Mouse (Mus musculus) heart, embryonic 10.5 days (tissue): ENCODE measurements around the gene E030018B13Rik. TPM values are rescaled to one million over a fixed set of nuclear protein-coding genes. Genes with fewer than 3 reads are reported as not detected.
A peak's percentile ranks its signal among the peaks of the same experiment; 100 is the strongest.

ENCODE experiments used
- DNase-seq: peaks from one replicate; pipeline ENCODE4 v3.0.0-alpha.2; 2017; ENCODE audit warnings: low spot score
- H3K27ac ChIP-seq: fragments of 300-500 bp; sonication (generic); 2 replicates; pipeline ENCODE4 v1.5.1; 2016; ENCODE audit warnings: mild to moderate bottlenecking
- H3K27me3 ChIP-seq: fragments of 300-500 bp; sonication (generic); 2 replicates; pipeline ENCODE4 v1.6.1; 2016; ENCODE audit warnings: mild to moderate bottlenecking; ENCODE audit not compliant: poor library complexity, insufficient read depth, severe bottlenecking
- H3K36me3 ChIP-seq: fragments of 300-500 bp; sonication (generic); 2 replicates; pipeline ENCODE4 v1.6.1; 2016; ENCODE audit warnings: mild to moderate bottlenecking, moderate library complexity
- H3K4me1 ChIP-seq: fragments of 300-500 bp; sonication (generic); 2 replicates; pipeline ENCODE4 v1.6.1; 2016; ENCODE audit warnings: mild to moderate bottlenecking
- H3K4me3 ChIP-seq: fragments of 300-500 bp; sonication (generic); 2 replicates; pipeline ENCODE4 v1.5.1; 2016; ENCODE audit warnings: mild to moderate bottlenecking, moderate library complexity
- H3K9me3 ChIP-seq: fragments of 300-500 bp; sonication (generic); 2 replicates; pipeline ENCODE4 v1.6.1; 2016; ENCODE audit warnings: mild to moderate bottlenecking, moderate library complexity
- WGBS: fragments of 180-500 bp; shearing (Covaris S2); methylation state at CpG from one replicate; pipeline ENCODE4 v1.1.7; 2016; 5-methylcytosine and 5-hydroxymethylcytosine counted together
- polyA plus RNA-seq: library from polyadenylated mRNA; unstranded; fragments of >200 nt; fragmentation: Nextera tagmentation; extraction: Ambion mirVana; gene quantifications from 2 replicates; pipeline ENCODE4 v1.2.1, GENCODE M21; 2016

Gene E030018B13Rik
- polyA plus RNA-seq, 1 experiment from 2014 or later = 0.18 TPM

DNA sequence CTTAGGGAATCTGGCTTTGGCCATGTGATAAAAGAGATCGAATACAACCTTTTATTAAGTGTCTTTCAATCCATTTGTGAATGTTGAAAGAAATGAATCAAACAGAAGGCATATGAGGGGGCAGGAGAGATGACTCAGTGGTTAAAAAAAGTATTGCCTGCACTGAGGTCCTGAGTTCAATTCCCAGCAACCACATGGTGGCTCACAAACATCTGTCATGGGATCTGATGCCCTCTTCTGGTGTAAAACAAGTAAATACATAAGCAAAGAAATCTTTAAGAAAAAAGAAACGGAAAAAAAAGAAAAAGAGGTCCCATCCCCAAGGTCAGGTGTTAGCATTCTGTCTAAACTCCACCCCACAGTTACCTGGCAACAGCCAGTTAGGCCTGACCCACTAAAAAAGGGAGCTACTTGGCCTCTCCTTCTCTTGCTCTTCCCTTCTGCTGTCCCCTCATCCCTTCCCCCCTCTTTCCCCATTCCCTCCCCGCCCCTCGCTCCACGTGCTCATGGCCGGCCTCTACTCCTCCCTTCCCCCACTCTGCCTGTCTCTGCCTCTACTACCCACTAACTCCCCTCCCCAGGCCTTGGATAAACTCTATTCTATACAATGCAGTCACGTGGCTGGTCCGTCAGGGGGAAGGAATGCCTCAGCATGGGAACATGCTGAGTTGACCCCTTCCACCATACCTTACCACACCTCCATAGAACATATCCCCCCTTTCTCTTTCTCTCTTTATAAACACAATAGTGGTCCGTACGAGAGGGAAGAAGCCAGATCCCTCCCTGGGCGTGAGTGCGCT is 3.5 kb upstream of the E030018B13Rik start:
- Histone ChIP-seq H3K36me3 (0 out of 2 replicates have a peak, but pooled peaks cover 5% of the 10 kb centered on the region), H3K4me1 (peaks cover 83% of the 10 kb centered on the region), H3K9me3 (no peaks in the 10 kb centered on the region), H3K4me3 (no peak overlapping the region), H3K27me3 (no peaks in the 10 kb centered on the region), H3K27ac (peak overlapping the region; percentile 81)
- 38% methylated on average over 12 of the region's 12 CpGs for WGBS
- DNase-seq = no peak

DNA sequence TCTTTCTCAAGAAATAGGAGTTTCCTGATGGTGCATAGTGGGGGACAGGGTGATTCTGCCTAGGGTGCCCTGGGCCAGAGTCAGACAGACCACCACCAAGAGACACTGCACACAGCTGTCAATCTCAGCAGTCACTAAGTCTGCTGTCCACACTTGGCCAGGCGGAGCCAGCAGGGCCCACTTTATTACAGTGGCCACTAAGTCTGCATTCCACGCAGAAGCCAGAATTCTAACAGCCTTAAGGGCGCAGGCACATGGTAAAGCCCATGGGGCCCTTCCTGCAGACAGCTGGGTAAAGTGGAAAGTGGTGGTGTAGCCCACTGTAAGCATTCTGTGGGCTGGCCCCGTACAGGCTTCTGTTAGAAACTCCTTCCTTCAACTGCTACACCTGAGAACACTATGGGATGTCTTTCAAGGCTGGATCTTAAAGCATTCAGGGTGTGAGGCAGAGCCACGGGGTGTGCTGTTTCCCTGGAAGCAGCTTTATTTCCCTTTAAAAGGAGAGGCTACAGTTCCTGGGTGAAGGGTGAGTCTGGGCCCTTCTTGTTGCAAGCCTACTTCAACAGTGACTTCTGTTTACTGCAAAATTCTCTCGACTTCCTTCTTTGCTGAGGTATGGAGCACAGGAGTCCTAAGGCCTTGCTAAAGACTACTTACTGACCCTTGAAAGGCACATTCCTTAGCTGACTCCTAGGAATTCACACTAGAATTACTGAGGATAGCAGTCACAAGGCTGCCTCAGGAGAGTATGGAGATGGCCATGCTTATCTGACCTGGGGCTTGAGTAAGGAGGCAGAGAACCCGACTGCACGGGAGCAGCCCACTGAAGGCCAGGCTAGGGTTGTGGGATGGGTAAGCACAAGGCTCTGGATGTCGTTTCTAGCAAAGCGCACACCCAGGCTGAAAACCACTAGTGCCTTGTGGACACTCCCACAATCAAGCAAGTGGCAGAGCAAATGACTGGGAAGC is 2.6 kb upstream of the E030018B13Rik start:
- H3K9me3 ChIP-seq = no peaks in the 10 kb centered on the region
- 0 out of 2 replicates have a peak, but pooled peaks cover 5% of the 10 kb centered on the region for H3K36me3 ChIP-seq
- H3K4me3 ChIP-seq = no peak overlapping the region
- peak overlapping the region; percentile 81 for H3K27ac ChIP-seq
- no peak for DNase-seq
- peaks cover 83% of the 10 kb centered on the region for H3K4me1 ChIP-seq
- no peaks in the 10 kb centered on the region for H3K27me3 ChIP-seq
- 28% methylated on average over 10 of the region's 10 CpGs for WGBS

DNA sequence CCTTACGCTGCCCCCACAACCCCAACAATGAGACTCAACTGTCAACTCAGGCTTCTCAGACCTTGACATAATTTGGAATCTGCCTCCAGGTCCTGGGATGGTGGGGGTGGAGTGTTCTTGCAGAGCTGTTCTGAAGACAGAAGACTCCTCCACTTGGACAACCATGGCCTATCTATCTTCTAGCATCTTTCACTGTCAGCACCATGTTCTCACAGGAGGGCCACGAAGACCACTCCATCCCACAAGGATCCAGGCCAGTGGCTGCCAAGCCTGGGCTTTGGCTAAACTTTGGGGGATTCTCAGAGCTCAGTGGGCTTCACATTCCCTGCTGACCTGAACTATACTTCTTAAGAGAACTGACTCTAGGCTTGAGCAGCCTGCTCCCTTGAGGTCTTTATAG is 1.8 kb upstream of the E030018B13Rik start:
- no peak for DNase-seq
- no peak overlapping the region for H3K4me3 ChIP-seq
- no peaks in the 10 kb centered on the region for H3K9me3 ChIP-seq
- H3K27ac ChIP-seq = no peak overlapping the region
- peaks cover 87% of the 10 kb centered on the region for H3K4me1 ChIP-seq
- 0 out of 2 replicates have a peak, but pooled peaks cover 5% of the 10 kb centered on the region for H3K36me3 ChIP-seq
- H3K27me3 ChIP-seq = no peaks in the 10 kb centered on the region
- 83% methylated on average over 2 of the region's 2 CpGs for WGBS

DNA sequence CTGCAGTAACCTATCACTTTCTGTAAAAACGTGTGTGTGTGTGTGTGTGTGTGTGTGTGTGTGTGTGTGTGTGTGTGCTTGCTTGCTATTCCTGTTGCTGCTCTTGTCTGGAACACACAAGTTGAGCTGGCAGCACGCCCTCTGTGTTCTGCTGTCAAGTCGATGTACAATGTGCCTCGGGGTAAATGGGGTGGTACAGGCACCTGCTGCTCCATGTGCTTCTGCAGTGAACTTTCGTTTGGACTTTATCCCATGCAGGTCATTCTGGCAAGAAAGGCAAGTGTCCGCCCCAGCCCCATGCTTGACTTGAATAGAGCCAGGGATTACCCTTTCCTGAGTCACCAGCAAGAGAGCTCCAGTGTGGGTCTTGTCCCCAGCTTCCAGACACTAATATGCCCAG is 1.0 kb downstream of the E030018B13Rik start:
- 81% methylated on average over 6 of the region's 6 CpGs for WGBS
- H3K9me3 ChIP-seq = no peaks in the 10 kb centered on the region
- H3K27me3 ChIP-seq = no peaks in the 10 kb centered on the region
- no peak for DNase-seq
- H3K4me1 ChIP-seq = peaks cover 82% of the 10 kb centered on the region
- 0 out of 2 replicates have a peak overlapping the region, but pooled peaks have one; percentile 16 for H3K27ac ChIP-seq
- H3K4me3 ChIP-seq = no peak overlapping the region
- H3K36me3 ChIP-seq = 0 out of 2 replicates have a peak, but pooled peaks cover 5% of the 10 kb centered on the region

DNA sequence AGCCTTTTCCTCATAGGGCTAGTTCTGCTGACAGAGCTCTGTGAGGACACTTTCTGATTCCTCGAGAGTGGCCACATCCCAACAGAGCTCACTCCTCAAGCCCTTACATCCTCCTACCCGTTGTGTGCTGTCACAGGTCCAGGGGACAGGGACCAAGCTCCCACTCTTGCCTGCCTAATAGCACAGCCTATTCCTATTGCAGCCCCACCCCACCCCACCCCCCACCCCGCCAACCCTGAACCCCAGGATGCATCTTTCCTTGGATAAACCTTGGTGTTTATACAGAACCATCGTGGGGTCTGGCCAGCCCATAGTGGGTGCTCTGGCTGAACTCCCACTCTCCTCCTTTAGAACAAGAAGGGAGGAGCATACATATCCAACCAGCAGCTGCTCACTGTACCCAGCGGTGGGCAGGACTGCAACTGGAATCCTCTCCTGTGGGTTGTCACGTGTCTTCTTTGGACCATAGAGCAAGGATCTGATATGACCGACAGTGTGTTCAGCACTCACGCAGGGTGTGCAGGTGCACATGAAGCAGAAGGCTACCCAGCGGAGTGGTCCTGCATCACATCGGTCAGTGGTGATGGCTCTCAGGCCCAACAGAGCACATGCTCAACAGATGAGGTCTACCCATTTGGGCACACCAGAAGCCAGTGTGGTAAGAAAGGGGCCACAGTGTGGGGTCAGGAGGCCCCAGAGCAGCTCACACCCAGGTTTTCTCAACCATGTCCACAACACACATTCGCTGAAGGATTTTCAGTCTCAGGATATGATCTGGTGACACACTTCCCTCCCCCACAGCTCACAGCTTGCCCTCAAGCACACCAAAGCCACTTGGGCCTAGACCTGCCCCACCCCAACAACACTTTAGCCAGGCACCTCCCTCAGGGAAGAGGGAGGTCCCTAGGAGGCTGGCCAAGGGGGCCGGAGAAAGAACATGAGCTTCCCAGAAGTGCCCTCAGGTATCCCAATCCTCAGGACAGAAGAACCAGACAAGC is 2.4 kb downstream of the E030018B13Rik start:
- WGBS = 82% methylated on average over 12 of the region's 12 CpGs
- DNase-seq = no peak
- H3K27ac ChIP-seq = peak overlapping the region; percentile 36; the same call in 1 of the 2 replicates
- no peaks in the 10 kb centered on the region for H3K27me3 ChIP-seq
- no peaks in the 10 kb centered on the region for H3K9me3 ChIP-seq
- H3K36me3 ChIP-seq = 0 out of 2 replicates have a peak, but pooled peaks cover 5% of the 10 kb centered on the region
- peaks cover 69% of the 10 kb centered on the region for H3K4me1 ChIP-seq
- H3K4me3 ChIP-seq = no peak overlapping the region

DNA sequence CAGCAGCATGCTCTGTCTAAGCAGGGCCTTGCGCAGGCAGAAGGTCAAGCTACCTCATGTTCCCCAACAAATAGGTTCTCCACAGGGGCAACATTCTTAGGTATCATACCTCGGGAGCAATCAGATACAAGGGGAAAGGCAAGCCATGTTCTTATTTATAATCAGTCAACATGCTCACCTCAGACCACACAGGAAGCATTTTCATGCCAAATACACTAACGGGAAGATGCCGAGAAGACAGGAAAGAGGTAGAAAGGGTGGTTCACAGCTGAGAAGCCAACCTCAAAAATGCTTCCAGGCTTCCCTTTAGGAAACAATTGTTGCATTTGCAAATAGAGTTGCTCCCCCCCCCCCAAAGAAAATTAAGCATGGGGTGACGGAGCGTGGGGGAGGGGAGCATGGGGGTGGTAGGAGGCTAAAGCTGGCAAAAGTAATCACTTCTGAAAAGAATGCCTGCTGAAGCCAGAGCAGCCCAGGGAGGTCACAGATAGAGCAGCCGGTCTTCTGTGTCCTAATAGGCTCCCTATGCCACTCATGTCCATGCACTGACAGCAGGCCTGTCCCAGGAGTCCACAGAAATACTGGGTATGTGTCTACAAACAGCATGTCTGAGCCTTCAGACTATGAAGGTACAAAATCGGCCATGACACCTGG is 5.4 kb downstream of the E030018B13Rik start:
- Histone ChIP-seq H3K36me3 (0 out of 2 replicates have a peak, but pooled peaks cover 5% of the 10 kb centered on the region), H3K4me1 (peaks cover 67% of the 10 kb centered on the region), H3K27ac (no peak overlapping the region), H3K9me3 (no peaks in the 10 kb centered on the region), H3K27me3 (no peaks in the 10 kb centered on the region), H3K4me3 (no peak overlapping the region)
- WGBS = 74% methylated on average over 8 of the region's 8 CpGs
- DNase-seq = no peak

DNA sequence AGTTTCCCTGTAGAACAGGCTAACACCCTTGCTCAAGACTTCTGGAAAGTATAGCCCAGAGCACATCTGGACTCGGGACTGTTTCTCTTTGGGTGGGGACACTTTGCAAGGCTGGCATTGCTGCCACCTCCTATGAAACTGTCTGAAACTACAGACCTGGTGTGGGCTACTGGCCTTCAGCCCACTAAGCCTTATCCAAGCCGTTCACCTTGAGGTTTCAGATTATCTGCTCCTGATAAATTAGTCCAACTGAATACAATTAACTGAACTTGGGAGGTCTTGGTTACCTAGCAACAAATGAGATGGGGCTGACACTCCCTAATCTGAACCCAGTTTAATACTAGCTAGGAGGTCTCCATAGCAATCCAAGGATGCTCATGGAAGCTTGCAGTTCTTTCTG is 5.9 kb downstream of the E030018B13Rik start:
- Histone ChIP-seq H3K27ac (no peak overlapping the region), H3K4me1 (peaks cover 67% of the 10 kb centered on the region), H3K9me3 (no peaks in the 10 kb centered on the region), H3K36me3 (0 out of 2 replicates have a peak, but pooled peaks cover 3% of the 10 kb centered on the region), H3K4me3 (no peak overlapping the region), H3K27me3 (no peaks in the 10 kb centered on the region)
- WGBS = 55% methylated on average over 2 of the region's 2 CpGs
- no peak for DNase-seq

DNA sequence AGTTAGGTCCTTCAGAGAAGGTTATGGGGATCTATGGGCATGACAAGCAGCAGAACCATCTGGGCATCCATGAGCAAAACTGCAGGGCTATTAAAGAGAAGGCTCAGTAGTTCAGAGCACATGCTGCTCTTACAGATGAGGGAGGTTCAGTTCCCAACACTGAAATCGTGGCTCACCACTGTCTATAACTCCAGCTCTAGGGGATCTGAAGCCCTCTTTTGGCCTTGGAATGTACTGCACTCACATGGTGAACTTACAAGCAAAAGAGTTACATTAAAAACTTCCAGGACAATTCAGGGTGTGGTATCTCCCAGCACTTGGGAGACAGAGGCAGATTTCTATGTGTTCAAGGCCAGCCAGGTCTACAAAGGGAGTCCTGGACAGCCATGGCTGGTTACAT is 6.3 kb downstream of the E030018B13Rik start:
- Histone ChIP-seq H3K27ac (no peak overlapping the region), H3K36me3 (no peaks in the 10 kb centered on the region), H3K4me3 (no peak overlapping the region), H3K4me1 (peaks cover 63% of the 10 kb centered on the region), H3K27me3 (no peaks in the 10 kb centered on the region), H3K9me3 (no peaks in the 10 kb centered on the region)
- WGBS = 94% methylated on average over 1 of the region's 1 CpGs
- no peak for DNase-seq

DNA sequence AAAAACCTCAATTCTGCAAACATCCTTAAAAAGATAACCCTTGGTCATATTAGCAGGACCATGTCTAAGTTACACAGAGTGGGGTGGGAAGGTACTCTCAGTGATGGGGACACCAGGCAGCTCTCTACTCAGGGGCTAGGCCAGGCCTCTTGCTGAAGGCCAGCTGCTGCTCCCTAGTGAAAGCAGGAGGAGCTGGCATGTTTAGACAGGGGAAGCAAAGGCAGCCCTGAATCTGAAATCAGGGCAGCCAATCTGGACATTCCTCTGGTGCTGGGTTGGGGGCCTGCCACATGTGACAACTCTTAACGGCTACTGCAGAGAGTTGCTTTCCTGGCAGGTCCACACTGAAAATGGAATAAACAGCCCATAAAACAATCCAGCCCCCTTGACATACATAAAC is 7.5 kb downstream of the E030018B13Rik start:
- Histone ChIP-seq H3K27me3 (no peaks in the 10 kb centered on the region), H3K4me1 (peaks cover 51% of the 10 kb centered on the region), H3K9me3 (no peaks in the 10 kb centered on the region), H3K27ac (no peak overlapping the region), H3K4me3 (no peak overlapping the region), H3K36me3 (no peaks in the 10 kb centered on the region)
- no peak for DNase-seq
- WGBS = 64% methylated on average over 1 of the region's 1 CpGs

DNA sequence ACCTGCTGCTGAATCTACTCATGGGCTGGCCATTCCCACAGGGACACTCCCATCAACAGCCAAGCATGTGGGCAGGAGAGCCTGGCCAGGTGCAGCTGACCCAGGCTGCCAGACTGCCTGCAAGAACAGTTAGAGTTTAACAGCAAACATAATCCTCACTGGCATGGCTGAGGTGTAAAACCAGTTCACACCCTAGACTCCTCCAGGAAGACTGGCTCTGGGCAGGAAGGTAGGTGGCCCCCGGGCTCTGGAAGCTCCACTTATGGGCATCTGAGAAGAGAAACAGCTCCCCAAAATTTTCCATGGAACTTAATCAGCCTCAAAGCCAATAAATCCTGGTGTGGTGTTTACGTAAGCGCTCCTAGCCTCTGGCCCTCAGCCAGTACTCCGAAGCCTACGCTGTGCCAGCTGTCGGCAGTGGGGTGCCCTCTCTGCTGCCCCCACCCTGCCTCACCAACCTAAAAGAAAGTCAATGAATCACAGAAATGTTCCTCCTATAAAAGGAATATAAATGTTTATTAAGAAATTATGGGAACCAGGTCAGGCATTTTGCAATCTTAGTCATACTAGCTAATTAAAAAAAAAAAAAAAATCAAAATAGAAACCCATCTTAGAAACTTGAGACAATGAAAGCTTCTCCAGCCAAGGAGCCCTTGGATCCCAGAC is 8.2 kb downstream of the E030018B13Rik start:
- peaks cover 44% of the 10 kb centered on the region for H3K4me1 ChIP-seq
- H3K36me3 ChIP-seq = no peaks in the 10 kb centered on the region
- H3K27me3 ChIP-seq = no peaks in the 10 kb centered on the region
- no peaks in the 10 kb centered on the region for H3K9me3 ChIP-seq
- H3K4me3 ChIP-seq = no peak overlapping the region
- H3K27ac ChIP-seq = no peak overlapping the region
- WGBS = 82% methylated on average over 6 of the region's 6 CpGs
- DNase-seq = no peak
